Mouse (Mus musculus) bone marrow macrophage, adult 2 months (primary cell): ENCODE measurements around the gene Ces1h. TPM values are rescaled to one million over a fixed set of nuclear protein-coding genes. Genes with fewer than 3 reads are reported as not detected.

Source experiments
- H3K27ac ChIP-seq: 2 replicates; pipeline ENCODE4 v1.5.1; 2012; ENCODE audit warnings: low read depth, low read length; ENCODE audit not compliant: insufficient read depth
- H3K4me1 ChIP-seq: 2 replicates; pipeline ENCODE4 v1.6.1; 2012; ENCODE audit warnings: low read length; ENCODE audit not compliant: control insufficient read depth, insufficient read depth
- H3K4me3 ChIP-seq: 2 replicates; pipeline ENCODE4 v1.5.1; 2012; ENCODE audit warnings: mild to moderate bottlenecking, low read length, moderate library complexity; ENCODE audit not compliant: insufficient read depth
- CTCF ChIP-seq: IDR thresholded peaks from 2 replicates; pipeline ENCODE4 v1.5.1; 2012; ENCODE audit warnings: low read depth, mild to moderate bottlenecking, low read length, moderate library complexity
- POLR2A ChIP-seq: IDR thresholded peaks from 2 replicates; pipeline ENCODE4 v1.6.1; 2012; ENCODE audit warnings: mild to moderate bottlenecking, low read depth, low read length, borderline replicate concordance
- polyA plus RNA-seq: library from polyadenylated mRNA; stranded (reverse); fragments of >200 nt; gene quantifications from 2 replicates; pipeline ENCODE4 v1.2.4, GENCODE M21; 2012; ENCODE audit not compliant: missing spikeins, insufficient read depth, insufficient read length

The Ces1h gene
- polyA plus RNA-seq, 1 experiment = not detected

DNA sequence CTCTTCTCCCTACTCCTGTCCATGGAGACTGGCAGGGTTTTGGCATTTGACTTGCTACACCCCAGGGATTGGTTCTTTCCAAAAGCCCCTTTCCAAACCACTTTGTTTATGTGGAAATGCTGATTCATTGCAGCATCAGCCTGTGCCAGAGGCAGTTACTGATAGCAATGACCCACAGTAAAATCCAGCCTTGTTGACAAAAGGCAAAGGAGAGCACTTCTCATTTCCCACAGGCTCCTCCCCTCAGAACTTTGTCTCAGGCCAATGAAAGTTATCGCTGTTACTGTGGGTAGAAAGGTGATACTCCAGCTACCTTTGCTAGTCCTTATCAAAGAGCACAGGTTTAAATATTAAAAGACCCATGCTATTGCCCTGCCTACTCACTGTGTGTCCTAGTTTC, 46.8 kb downstream of the Ces1h start:
- Histone ChIP-seq H3K4me1 (no peaks in the 10 kb centered on the region), H3K4me3 (no peak overlapping the region), H3K27ac (no peak overlapping the region)
- TF ChIP-seq POLR2A (no peak), CTCF (no peak)

DNA sequence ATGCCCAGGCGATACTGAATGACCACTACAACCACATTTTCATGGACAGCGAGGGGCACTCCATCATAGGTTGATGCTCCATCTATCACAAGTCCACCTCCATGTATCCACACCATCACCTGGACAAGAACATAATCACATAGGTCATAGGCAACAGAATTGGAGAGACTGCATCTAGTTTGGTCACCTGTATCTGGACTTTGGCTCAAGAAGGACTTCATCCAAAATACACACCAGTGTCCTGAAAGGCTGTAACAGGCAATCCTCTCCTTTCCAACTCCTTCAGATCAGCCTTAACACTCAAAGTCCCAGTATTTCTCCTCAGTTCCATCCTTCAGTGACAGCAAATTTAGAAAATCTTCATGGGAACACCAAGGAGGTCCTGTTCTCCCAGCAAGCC, 48.4 kb downstream of the Ces1h start:
- TF ChIP-seq CTCF (no peak), POLR2A (no peak)
- Histone ChIP-seq H3K4me3 (no peak overlapping the region), H3K27ac (no peak overlapping the region), H3K4me1 (no peaks in the 10 kb centered on the region)

DNA sequence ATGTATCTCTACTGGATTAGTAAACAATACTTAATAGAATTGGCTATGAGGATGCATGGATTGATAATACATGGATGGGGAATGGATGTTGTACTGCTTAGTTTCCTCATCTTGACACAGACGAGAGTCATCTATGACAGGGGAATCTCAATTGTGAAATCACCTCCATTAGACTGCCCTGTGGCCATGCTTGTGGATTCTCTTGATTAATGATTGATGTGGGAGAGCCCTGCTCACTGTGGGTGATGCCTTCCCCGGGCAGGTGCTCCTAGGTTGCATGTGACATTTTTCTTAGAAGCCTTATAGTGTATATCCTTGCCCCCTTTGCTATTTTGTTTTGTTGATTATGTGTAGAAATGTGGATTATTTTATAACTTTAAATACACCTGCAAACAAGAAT, 54.4 kb downstream of the Ces1h start:
- no peaks in the 10 kb centered on the region for H3K4me1 ChIP-seq
- TF ChIP-seq CTCF (no peak), POLR2A (no peak)
- H3K27ac ChIP-seq = no peak overlapping the region
- no peak overlapping the region for H3K4me3 ChIP-seq

GRCm38 (mm10) chr8:93317031-93317430, 62.5 kb downstream of the Ces1h start:
- Histone ChIP-seq H3K27ac (no peak overlapping the region), H3K4me3 (no peak overlapping the region)
- no peak for TF ChIP-seq POLR2A
- TF ChIP-seq CTCF = no peak

GRCm38 (mm10) chr8:93315557-93315956, 64.0 kb downstream of the Ces1h start:
- TF ChIP-seq CTCF (no peak), POLR2A (no peak)
- no peak overlapping the region for H3K4me3 ChIP-seq

More at GRCm38 (mm10) chr8:93317031-93317430, 62.5 kb downstream of the Ces1h start:
- H3K4me1 ChIP-seq = no peaks in the 10 kb centered on the region

More at GRCm38 (mm10) chr8:93315557-93315956, 64.0 kb downstream of the Ces1h start:
- Histone ChIP-seq H3K4me1 (no peaks in the 10 kb centered on the region), H3K27ac (no peak overlapping the region)

Other genes with a start within 250 kb of the Ces1h start
- gene Ces1c, start 248.4 kb downstream of the Ces1h start, polyA plus RNA-seq = not detected in 2 replicates
- not detected in 2 replicates for gene Ces1d, start 181.9 kb downstream of the Ces1h start, polyA plus RNA-seq
- not detected in 2 replicates for gene Ces1e, start 150.1 kb downstream of the Ces1h start, polyA plus RNA-seq
- gene Ces1f, start 100.0 kb downstream of the Ces1h start, polyA plus RNA-seq = not detected in 2 replicates
- gene Ces1g, start 42.4 kb downstream of the Ces1h start, polyA plus RNA-seq = not detected in 2 replicates
- gene Ces5a, start 156.1 kb upstream of the Ces1h start, polyA plus RNA-seq = not detected in 2 replicates